Mouse (Mus musculus) mouse trophoblast stem cell (cell line): Measurements from ENCODE around the gene Adamts13.

Experiments used
- in situ Hi-C, 2 experiments: fragments of 300-500 bp; cut with MseI, MboI; formaldehyde crosslinking; loops; 2 replicates in 1 of 2; 3 replicates in 1 of 2; pipeline ENCODE4 v1.15.1; 2025

The Adamts13 gene

DNA sequence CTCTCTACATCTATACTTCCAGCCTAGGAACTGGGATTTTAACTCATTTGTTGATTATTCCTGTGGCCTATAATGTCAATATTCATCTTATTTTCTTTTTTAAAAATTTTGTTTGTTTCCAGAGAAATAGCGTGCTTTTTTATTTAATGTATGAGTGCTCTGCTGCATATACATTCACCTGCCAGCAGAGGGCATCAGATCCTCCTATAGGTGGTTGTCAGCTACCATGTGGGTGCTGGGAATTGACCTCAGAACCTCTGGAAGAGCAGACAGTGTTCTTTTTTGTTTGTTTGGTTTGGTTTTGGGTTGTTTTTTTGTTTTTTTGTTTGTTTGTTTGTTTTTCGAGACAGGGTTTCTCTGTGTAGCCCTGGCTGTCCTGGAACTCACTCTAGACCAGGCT is 6.0 kb upstream of the Adamts13 start:
- in situ Hi-C loops = no loop called here

DNA sequence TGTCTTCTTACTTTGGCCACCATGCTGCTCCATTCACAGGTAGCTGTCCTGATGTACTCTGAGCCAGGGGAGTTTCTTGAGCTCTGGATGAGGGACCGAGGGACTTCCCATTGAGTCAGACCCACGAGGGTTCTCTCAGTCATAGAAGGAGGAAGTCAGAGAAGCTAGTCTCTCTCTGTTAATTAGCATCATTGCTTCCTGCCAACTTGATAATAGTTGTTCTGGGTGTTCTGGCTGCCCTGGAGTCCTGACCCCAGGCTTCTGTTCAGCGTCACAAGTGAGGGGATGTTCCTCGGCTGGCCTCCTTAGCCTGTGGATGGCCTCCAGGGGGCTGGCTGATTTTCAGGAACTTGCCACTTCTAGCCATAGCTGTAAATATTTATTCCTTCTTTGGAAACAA is 744 bp downstream of the Adamts13 start:
- in situ Hi-C loops = no loop called here

DNA sequence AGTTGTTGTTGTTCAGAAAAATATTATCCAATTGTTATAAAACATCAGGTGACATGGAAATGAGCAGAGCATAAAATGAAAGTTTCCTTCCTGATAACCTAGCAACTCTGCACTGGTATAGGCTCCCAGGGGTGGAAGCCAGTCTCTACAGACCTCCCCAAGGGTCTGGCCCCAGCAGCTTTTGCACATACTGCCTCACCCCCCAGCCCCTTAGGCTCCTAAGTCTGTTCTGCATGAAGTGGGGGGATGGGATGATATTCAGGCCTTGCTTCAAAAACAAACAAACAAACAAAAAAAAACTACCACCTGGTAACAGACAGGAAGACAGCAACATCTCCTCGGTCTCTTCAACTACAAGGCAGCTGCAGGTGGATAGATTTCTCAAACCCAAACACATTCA is 7.1 kb downstream of the Adamts13 start:
- in situ Hi-C loops = no loop called here

DNA sequence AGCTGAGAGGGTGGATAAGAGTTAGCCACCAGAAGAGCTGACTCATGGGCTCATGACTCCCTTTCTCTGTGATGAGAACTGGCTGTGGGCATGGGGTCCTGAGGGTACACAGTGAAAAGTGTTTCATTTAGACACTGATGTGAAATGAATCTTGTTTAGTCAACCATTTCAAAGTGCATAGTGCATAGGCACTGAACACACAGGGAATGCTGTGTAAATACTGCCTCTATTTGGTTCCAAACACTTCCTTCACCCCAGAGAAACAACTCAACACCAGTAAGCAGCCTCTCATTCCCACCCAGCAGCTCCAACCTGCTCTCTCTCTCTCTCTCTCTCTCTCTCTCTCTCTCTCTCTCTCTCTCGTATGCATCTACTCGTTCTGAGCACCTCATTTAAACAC is 11.0 kb downstream of the Adamts13 start:
- in situ Hi-C loops = no loop called here

DNA sequence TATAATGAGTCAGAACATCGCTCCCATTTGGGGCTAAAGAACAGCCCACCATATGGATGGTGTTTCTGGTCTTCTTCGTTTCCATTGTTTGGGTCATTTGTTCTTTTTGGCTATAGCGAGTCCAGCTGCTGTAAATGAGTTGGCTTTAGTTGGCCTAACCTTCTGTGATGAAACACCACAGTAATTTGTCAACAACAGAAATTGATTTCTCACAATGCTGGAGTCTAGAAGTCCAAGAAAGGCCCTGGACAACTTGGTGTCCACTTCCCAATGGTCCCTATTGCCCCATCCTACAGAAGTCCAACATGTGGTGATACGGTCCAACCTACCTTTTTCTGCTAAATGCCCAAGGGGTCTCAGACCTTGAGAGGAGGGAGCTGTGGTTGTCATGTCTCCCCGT is 11.4 kb downstream of the Adamts13 start:
- in situ Hi-C loops = no loop called here

DNA sequence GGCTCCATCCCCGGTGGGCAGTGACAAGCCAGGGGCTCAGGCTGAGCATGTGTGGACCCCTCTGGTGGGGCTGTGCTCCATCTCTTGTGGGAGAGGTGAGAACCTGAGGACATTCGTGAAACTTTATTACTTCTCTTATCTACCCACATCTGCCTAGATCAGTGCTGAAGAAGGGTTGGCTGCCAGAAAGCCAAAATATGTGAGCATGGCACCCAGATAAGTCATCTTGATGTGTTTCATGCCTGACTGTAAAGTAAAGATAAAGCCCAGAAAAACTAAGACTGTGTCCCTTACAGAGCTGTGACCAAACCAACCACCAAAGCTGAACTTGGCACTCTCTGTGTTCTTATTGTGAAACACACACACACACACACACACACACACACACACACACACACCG is 20.7 kb downstream of the Adamts13 start:
- in situ Hi-C loops = no loop called here

DNA sequence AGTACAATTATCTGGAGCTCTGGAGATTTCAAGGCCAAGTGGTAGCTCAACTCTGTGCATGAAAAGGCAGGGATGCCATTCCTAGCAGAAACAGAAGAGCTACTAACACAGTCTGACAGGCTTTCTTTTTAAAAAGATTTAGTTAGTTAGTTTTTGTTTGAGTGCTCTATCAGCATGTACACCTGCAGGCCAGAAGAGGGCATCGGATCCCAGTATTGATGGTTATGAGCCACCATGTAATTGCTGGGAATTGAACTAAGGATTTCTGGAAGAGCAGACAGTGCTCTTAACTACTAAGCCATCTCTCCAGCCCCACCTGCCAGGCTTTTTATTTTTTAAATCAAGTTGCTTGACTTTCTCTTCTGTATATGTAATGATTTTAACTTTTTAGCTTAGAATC is 24.3 kb downstream of the Adamts13 start:
- in situ Hi-C loops = no loop called here

DNA sequence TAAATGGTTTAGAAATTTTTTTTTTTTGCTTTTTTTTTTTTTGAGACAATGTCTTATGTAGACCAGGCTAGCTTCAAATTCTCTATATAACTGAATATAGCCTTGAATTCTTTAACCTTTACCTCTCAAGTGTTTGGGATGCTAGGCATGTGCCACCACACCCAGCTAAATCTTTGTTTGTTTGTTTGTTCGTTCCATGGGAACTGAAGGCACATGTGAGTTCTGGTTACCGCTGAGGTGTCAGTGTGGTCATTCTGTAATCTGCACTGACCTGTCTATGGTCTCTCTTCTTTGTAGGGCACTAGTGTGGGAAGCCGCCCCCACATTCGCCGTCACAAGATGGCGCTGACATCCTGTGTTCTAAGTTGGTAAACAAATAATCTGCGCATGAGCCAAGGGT is 24.8 kb downstream of the Adamts13 start:
- in situ Hi-C loops = no loop called here

DNA sequence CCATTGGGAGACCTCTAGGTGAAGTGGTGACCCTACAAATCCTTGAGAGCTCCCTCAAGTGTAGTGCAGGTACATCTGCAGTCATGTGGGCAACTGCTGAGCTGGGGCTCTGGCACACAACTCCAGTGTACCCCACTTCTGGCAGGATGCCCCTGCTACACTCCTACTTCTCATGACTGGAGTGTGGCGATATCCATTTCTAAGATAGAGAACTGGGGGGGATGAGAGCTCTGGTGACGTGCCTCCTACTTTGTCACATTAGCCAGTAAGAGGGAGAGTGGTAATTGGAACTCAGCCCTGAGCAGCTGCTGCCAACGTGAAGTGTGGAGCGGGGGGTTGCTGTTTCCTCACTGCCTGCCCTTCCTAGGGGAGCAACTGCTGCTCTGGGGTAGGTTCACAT is 33.0 kb downstream of the Adamts13 start:
- in situ Hi-C loops = no loop called here

DNA sequence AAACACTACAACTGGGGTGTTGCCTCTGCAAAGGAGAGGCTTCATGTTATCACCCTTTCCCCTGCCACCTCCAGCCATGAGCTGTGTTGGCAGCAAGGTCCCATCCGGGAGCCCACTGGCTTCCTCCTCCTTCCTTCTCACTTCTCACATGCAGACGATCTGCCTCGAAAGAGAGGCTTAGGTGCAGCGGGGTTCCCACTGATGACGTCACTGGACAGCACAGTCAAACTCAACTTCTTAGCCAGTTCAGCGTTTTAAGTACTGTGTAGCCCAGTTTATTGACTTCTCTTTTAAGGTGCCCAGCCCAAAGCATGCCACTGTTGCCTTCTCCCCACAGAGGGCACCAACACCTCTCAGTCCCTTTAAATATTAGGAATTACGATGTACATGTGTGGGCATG is 34.5 kb downstream of the Adamts13 start:
- in situ Hi-C loops = no loop called here

DNA sequence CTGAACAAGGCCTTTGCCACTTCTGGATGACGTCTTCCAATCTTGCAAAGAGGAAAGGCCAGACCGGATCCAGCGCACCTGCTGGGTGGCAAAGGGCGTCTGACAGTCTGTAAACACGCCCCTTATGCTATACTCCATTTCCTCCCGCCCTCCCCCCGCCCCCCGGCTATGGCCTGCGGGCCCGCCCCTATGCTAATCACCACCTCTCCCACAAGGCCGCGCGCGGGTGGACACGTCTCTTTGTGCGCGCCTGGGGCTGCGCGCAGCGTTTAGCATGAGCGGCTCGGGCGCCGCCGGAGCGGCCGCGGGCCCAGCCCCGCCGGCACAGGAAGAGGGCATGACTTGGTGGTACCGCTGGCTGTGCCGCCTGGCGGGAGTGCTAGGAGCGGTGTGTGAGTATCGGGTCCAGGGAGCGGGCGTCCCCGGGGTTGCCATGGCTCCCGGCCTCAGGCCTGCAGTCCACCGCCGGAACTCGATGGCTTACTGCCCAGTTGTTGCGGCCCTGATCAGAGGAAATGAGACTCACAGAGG is 36.6 kb downstream of the Adamts13 start, which contains the start of gene Cacfd1:
TSS of gene Cacfd1 (plus strand) at position 213 of the 531 bp plus-strand sequence.
- in situ Hi-C loops = no loop called here

DNA sequence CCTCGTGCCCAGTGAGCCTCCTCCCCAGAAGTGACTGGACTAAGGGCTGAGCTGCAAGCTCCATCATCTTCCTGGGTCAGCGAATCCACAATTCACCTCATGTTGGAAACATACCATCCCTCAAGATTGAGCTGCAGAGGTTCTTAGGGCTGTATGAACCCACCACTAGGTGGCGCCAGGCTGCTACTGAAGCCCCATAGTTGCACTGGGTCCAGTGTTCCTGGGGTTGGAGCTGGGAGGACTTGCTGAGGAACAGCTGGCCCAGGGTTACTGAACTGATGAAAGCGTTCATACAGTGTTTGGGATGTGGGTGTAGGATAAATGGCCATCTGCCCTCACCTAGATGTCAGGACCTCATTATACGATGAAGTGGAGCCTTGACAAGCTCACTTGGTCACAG is 44.6 kb downstream of the Adamts13 start:
- in situ Hi-C loops = no loop called here

DNA sequence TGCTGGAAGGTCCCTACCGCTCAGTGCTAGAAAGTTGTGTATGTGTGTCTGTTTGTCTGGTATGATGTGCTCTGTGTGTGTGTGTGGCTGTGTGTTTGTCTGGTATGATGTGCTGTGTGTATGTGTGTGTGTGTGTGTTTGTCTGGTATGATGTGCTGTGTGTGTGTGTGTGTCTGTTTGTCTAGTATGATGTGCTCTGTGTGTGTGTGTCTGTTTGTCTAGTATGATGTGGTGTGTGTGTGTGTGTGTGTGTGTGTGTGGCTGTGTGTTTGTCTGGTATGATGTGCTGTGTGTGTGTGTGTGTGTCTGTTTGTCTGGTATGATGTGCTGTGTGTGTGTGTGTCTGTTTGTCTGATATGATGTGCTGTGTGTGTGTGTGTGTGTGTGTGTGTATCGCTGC is 46.3 kb downstream of the Adamts13 start:
- in situ Hi-C loops = no loop called here

DNA sequence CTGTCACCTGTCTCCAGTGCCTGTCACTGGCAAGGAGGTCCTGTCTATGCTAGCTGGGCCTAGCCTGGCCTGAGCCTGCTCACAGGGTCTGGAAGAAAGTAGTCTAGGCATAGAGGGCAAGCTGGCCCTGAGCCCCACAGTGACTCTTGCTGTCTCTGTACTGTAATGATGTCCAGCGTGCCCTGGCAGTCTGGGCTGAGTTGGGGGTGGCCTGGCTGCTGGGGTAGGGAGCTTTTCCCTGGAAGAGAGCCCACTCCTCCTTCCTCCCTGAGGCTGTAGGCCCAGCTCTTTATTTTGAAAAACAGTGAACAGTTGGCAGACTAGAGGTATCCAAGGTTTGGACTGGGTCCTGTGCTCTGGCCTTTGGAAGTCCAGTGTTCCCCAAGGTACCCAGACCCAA is 47.9 kb downstream of the Adamts13 start:
- in situ Hi-C loops = no loop called here

DNA sequence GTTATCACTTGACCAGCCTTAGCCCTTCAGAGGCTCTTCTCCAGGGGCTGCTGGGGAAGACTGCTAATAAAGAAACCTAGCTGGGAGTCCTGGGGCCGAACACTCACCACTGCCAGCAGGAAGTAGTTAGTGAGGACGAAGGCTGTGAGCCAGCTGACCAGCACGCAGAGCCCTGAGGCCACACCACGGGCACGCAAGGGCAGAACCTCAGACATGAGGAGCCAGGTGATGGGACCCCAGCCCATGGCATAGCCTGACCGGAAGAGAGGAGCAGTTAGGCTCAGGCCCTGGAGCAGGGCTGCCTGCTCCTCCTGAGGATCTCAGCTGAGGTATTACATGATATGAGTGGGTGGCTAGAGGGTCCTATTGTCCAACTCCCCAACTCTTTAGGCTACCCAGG is 49.4 kb downstream of the Adamts13 start:
- in situ Hi-C loops = no loop called here

DNA sequence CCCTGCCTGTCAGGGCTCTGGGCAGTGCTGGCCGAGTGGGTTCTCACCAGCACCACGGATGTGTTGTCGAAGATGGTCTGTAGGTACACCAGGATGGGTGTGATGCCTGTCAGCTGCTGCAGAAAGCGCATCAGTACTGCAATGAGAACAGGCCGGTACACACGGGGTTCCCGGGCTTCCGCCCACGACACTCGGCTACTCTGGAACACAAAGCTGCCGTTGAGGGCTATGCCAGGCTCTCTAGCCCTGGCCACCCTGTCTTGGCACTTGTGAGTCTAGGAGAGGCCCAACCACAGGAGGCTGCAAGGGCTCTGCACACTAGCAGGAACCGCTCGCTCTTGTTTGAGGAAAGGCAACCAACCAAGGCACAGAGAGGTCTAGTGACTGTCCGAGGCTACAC is 50.9 kb downstream of the Adamts13 start:
- in situ Hi-C loops = no loop called here

DNA sequence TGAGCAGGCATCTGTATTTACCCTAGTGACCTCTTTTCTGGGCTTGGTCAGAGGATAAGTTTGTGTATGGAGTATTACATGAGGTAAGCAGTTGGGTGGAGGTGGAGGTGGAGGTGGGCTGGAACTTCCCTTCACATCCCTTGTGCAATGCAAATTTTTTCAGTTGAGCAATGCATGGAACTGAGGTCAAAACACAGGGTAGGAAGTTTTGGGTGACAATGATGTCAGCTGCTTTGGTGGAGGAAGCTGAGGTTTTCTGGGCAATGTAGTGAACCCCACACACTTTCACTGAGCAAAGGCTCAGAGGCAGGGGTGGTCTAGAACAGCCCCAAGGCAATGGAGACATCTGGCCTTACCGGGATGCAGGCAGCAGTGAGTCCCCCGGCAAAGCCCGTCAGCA is 52.3 kb downstream of the Adamts13 start:
- in situ Hi-C loops = no loop called here

DNA sequence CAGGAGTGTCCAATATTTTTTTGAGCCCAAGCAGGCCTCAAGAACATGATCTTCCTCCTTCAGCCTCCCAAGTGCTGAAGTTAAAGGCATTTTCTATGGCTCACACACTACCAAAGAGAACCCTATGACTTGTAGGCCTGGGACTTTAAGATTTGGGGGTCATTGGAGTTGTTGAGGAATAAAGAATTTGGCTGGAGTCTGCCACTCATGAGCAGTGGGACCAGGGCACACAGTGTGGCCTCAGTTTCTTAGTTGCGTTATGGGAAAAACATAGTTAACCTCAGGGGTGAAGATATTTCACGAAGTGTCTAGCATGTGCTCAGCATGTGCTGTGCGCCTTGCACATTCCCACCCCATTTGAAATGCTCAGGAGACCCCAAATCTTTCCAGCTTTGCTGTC is 53.1 kb downstream of the Adamts13 start:
- in situ Hi-C loops = no loop called here

DNA sequence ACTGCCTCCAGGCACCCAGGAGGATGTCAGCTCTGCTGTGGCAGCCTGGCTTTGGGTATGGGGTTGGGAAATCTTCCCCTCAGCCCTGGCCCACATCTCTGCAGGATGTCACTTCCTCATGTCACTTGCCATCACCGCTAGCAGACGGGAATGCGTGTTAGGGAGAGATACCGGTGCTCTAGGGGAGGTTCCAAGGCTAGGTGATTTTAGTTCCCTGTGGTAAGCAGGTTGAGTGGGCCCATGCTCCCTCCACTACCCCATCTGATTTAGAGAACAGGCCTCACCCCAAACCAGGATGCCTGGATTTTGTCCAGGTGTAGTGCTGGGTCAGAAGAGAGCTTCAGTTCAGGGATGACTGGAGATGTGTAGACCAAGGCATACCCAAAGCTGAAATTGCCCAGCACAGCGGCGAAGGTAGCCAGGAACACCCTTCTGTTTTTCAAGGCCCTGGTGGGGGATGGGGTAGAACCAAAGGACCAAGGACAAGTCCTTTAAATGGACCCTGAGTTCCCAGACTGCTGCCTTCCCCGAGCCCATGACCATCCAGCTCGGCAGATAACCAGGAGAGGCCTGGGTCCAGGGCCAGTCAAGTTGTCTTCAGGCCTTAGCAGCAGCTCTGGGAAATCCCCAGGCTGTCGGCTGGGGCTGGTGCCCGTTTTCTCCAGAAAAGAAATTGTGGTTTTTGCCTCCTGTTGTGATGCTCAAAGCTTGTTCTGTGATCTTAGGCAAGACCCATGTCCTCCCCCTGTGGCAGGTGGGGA is 53.8 kb downstream of the Adamts13 start:
- in situ Hi-C loops = no loop called here

DNA sequence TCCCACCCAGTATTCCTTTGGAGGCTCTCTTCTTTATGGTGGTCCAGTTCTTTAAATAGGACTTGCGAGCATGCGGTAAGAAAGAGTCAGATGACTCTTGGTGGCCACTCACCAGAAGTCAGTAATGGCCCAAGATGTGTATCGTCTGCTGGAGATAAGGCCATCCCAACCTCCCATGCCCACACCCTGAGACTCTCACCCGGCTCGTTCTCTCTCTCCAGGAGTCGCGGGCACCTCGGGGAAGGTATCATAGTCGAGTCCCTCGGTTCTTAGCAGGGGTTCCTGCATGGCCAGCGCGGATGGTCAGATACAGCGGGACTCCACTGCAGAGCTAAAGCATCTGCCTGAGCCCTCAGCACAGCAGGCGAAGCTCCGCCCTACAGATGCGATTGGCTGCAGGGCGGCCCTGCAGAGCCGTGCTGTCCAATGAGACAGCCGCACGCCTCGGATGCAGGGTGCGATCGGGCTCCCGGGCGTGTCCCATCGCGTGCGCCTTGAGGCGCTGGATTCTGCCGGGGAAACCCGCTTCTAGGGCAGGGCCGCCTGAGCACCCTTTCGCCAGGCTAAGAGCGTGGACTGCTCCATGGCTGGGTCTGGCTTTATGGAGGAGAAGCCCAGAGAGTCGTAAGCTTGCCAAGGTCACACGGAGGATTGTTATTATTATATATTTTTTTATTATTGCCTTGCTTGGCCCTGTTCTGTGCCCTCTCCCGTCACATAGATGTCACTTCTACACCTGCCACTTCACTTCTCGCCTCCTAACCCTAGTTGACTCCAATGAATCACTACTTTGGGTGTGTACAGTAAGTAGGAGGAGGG is 54.6 kb downstream of the Adamts13 start, which contains the start of gene Slc2a6:
TSS of gene Slc2a6 (minus strand) at position 381 of the 819 bp plus-strand sequence.
- in situ Hi-C loops = no loop called here

DNA sequence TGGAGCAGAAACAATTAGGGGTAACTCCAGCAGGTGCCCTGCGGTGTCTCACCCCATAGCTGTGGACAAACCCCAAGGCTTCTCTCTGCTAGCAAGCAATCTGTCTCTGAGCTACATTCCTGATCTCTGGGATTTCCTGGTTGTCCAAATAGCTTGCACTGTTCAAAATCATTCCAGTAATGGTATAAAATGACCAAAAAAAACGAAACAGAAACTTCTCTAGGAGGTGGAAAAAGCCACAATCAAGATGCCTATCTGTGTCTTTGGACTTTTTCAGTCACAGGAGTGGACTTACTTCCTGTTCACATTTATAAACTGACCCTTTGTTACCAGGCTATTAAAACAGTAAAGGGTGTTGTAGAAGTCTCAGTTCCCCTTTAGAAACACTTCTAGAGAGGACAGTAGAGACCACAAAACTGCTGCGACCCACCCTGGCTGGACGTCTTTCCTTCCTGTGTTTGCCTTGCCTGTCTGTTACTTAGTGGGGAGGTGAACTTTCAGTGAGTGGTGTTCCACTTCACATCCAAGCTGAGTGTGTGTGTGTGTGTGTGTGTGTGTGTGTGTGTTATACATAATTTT is 55.3 kb downstream of the Adamts13 start:
- in situ Hi-C loops = no loop called here

DNA sequence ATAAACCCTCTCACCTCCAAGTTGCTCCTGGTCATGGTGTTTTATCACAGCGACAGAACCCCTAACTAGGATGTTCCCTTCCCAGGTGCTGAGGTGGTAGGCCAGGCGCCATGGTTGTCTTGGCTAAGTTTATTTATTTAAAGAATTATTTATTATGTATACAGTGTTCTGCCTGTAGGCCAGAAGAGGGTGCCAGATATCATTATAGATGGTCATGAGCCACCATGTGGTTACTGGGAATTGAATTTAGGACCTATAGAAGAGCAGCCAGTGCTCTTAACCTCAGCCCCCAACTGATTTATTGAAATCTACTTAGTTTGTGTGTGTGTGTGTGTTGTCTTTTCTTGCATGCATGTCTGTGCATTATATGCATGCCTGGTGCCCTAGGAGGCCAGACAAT is 59.1 kb downstream of the Adamts13 start:
- in situ Hi-C loops = loop anchor here in 1 of 2 experiments (5.0 kb wide), 1 partner anchor 105 kb away; no protein-coding TSS in a partner anchor
